In the genomic region with DNA sequence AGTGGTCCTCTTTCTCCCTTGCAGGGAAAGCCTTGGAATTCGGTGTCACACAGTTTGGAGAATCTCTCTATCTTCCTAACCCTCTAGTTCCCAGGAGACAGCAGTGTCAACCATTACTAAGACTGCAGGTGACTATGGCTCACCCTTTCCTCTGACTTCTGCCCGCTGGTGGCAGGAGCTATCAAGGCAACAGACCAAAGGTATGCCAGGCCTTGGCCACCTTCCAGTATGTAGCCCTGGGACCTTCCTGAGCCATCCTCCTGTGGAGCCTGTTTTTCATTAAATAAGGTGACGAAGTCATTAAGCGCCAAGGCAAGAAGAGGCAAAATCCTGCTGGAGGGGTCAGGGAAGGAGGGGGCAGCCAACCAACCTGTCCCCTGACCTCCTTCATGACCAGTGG, we compare ENCODE assay signal across 16 mouse cellular contexts. TPM values are rescaled to one million over a fixed set of nuclear protein-coding genes. Genes with fewer than 3 reads are reported as not detected.
DNase-seq lines count a peak whose midpoint lies in the region; ATAC-seq and TF ChIP-seq lines count a peak whose summit lies in the region.
"Had no signal": no experiment of that assay in that cellular context is flagged by ENCODE, and none has a peak within 500 bp of the region (broad histone marks: within the 10 kb centered on the region; RNA-seq: fewer than 3 reads in every experiment).

No protein-coding gene starts in this region.

- no peaks in the 10 kb centered on the region for H3K9me3 ChIP-seq in midbrain, embryonic 10.5 days (replicated peaks)
- H3K9me3 ChIP-seq in midbrain, postnatal 0 days (ENCODE audit: low read length) = no peaks in the 10 kb centered on the region
- H3K9me3 ChIP-seq in hindbrain, embryonic 14.5 days (ENCODE audit: control insufficient read depth, low read length) = no peaks in the 10 kb centered on the region
- no peaks in the 10 kb centered on the region for H3K9me3 ChIP-seq in neural tube, embryonic 15.5 days (replicated peaks)
- H3K9me3 ChIP-seq: heart, embryonic 13.5 days had no signal

- ATAC-seq in midbrain, postnatal 0 days (ENCODE audit: low FRiP score) = no peak
- ATAC-seq in hindbrain, embryonic 14.5 days (ENCODE audit: low FRiP score) = no peak
- no peak for ATAC-seq in neural tube, embryonic 15.5 days (ENCODE audit: low FRiP score)

- TF ChIP-seq CTCF in midbrain, postnatal 0 days (IDR thresholded peaks at IDR 0.05) = no peak

- WGBS in midbrain, embryonic 10.5 days = 79% methylated on average over 4 of the region's 4 CpGs
- WGBS in midbrain, postnatal 0 days = 73% methylated on average over 4 of the region's 4 CpGs
- 69% methylated on average over 4 of the region's 4 CpGs for WGBS in hindbrain, embryonic 14.5 days
- 72% methylated on average over 4 of the region's 4 CpGs for WGBS in neural tube, embryonic 15.5 days

- no peak overlapping the region for H3K4me2 ChIP-seq in midbrain, postnatal 0 days (ENCODE audit: low read depth, low read length, poor library complexity, severe bottlenecking)
- peak overlapping the region; percentile 72; the same call in 1 of the 2 replicates for H3K4me2 ChIP-seq in hindbrain, embryonic 14.5 days (replicated peaks)
- peak overlapping the region; percentile 77 for H3K4me2 ChIP-seq in neural tube, embryonic 15.5 days
- H3K4me2 ChIP-seq: heart, embryonic 13.5 days had no signal

- H3K27me3 ChIP-seq in midbrain, embryonic 10.5 days (ENCODE audit: low read depth, poor library complexity, severe bottlenecking) = no peaks in the 10 kb centered on the region
- H3K27me3 ChIP-seq in midbrain, postnatal 0 days (ENCODE audit: insufficient read depth, low read length) = no peaks in the 10 kb centered on the region
- no peaks in the 10 kb centered on the region for H3K27me3 ChIP-seq in hindbrain, embryonic 14.5 days (ENCODE audit: control insufficient read depth, insufficient read depth, low read length)
- H3K27me3 ChIP-seq in neural tube, embryonic 15.5 days (replicated peaks) = no peaks in the 10 kb centered on the region

- H3K4me3 ChIP-seq in midbrain, embryonic 10.5 days = peak overlapping the region; percentile 97
- no peak overlapping the region for H3K4me3 ChIP-seq in midbrain, postnatal 0 days (ENCODE audit: low read depth, low read length)
- H3K4me3 ChIP-seq in hindbrain, embryonic 14.5 days (replicated peaks; ENCODE audit: low read length) = no peak overlapping the region
- no peak overlapping the region for H3K4me3 ChIP-seq in neural tube, embryonic 15.5 days (replicated peaks)
- H3K4me3 ChIP-seq: heart, embryonic 13.5 days had no signal

- DNase-seq in midbrain, embryonic 10.5 days (ENCODE audit: low spot score) = no peak
- no peak for DNase-seq in midbrain, postnatal 0 days (ENCODE audit: low spot score)
- no peak for DNase-seq in hindbrain, embryonic 14.5 days (ENCODE audit: low spot score)
- DNase-seq in kidney, postnatal 10 days = peak; percentile 75
- DNase-seq in frontal cortex, postnatal 10 days (ENCODE audit: low spot score in 2 of 2) = no peak
- no peak for DNase-seq in left cerebral cortex, adult 8-10 months (ENCODE audit: low spot score in 2 of 2)
- DNase-seq: adrenal gland, postnatal 25 days; gastrocnemius, postnatal 10 days; layer of hippocampus, postnatal 36 days; lung, postnatal 4 days; right cerebral cortex, postnatal 25 days; thymus, postnatal 25 days had no signal

- H3K4me1 ChIP-seq in midbrain, embryonic 10.5 days = peaks cover 96% of the 10 kb centered on the region
- peaks cover 15% of the 10 kb centered on the region; the same call in 1 of the 2 replicates for H3K4me1 ChIP-seq in midbrain, postnatal 0 days (ENCODE audit: insufficient read depth, low read length)
- H3K4me1 ChIP-seq in hindbrain, embryonic 14.5 days (replicated peaks; ENCODE audit: control insufficient read depth, insufficient read depth, low read length) = peaks cover 34% of the 10 kb centered on the region
- peaks cover 63% of the 10 kb centered on the region for H3K4me1 ChIP-seq in neural tube, embryonic 15.5 days

- H3K36me3 ChIP-seq in midbrain, embryonic 10.5 days = peaks cover 19% of the 10 kb centered on the region
- no peaks in the 10 kb centered on the region for H3K36me3 ChIP-seq in midbrain, postnatal 0 days (ENCODE audit: insufficient read depth, low read length)
- H3K36me3 ChIP-seq in hindbrain, embryonic 14.5 days (replicated peaks; ENCODE audit: control insufficient read depth, insufficient read depth) = no peaks in the 10 kb centered on the region
- H3K36me3 ChIP-seq in neural tube, embryonic 15.5 days = no peaks in the 10 kb centered on the region
- H3K36me3 ChIP-seq: heart, embryonic 13.5 days had no signal

- peak overlapping the region; percentile 100 for H3K27ac ChIP-seq in midbrain, embryonic 10.5 days (replicated peaks)
- no peak overlapping the region for H3K27ac ChIP-seq in midbrain, postnatal 0 days (ENCODE audit: low read depth, low read length)
- H3K27ac ChIP-seq in hindbrain, embryonic 14.5 days = no peak overlapping the region
- peak overlapping the region; percentile 87; the same call in 1 of the 2 replicates for H3K27ac ChIP-seq in neural tube, embryonic 15.5 days (replicated peaks)
- H3K27ac ChIP-seq: heart, embryonic 13.5 days; liver, embryonic 14.5 days had no signal

- no peak overlapping the region for H3K9ac ChIP-seq in midbrain, postnatal 0 days (replicated peaks; ENCODE audit: low read length, poor library complexity, severe bottlenecking)
- H3K9ac ChIP-seq in hindbrain, embryonic 14.5 days = no peak overlapping the region
- no peak overlapping the region for H3K9ac ChIP-seq in neural tube, embryonic 15.5 days (replicated peaks)
- H3K9ac ChIP-seq: heart, embryonic 13.5 days; liver, embryonic 14.5 days had no signal

RNA-seq across cellular contexts. Expression of gene Fignl2, which starts 3.2 kb away (rescaled TPM):
- polyA plus RNA-seq in midbrain, embryonic 10.5 days (2016; fragmentation: Nextera tagmentation; extraction: Ambion mirVana) = 0.88 and 1.7 TPM in 2 replicates
- 1.0 and 3.4 TPM in 2 replicates for total RNA-seq in midbrain, postnatal 0 days (2014; rRNA removed)
- polyA plus RNA-seq in midbrain, postnatal 0 days (2015; fragmentation: Nextera tagmentation; extraction: Ambion mirVana) = 0.04 and 0.05 TPM in 2 replicates
- 0.16 and 0.17 TPM in 2 replicates for polyA plus RNA-seq in hindbrain, embryonic 14.5 days (2014; fragmentation: Nextera tagmentation; extraction: Ambion mirVana)
- 0.20 and 0.22 TPM in 2 replicates for polyA plus RNA-seq in neural tube, embryonic 15.5 days (2015; fragmentation: Nextera tagmentation; extraction: Ambion mirVana)
- total RNA-seq in left cerebral cortex, adult 8-10 months (2022) = 1 to 10 TPM; 1.5 to 1.8 (median 1.6) TPM

RNA-seq across cellular contexts. Expression of gene Gm47841, which starts 28.0 kb away (rescaled TPM):
- not detected in 2 replicates for polyA plus RNA-seq in midbrain, embryonic 10.5 days (2016; fragmentation: Nextera tagmentation; extraction: Ambion mirVana)
- not detected in 2 replicates for total RNA-seq in midbrain, postnatal 0 days (2014; rRNA removed)
- polyA plus RNA-seq in midbrain, postnatal 0 days (2015; fragmentation: Nextera tagmentation; extraction: Ambion mirVana) = not detected in 2 replicates
- polyA plus RNA-seq in hindbrain, embryonic 14.5 days (2014; fragmentation: Nextera tagmentation; extraction: Ambion mirVana) = not detected in 2 replicates
- 0.14 TPM in 1 of 2 replicates, not detected in the other for polyA plus RNA-seq in neural tube, embryonic 15.5 days (2015; fragmentation: Nextera tagmentation; extraction: Ambion mirVana)
- total RNA-seq in left cerebral cortex, adult 8-10 months (2022) = not detected
- total RNA-seq: adrenal gland, postnatal 25 days; gastrocnemius, postnatal 10 days; layer of hippocampus, postnatal 36 days had no signal
- polyA plus RNA-seq: forebrain, embryonic 11.5 days; heart, embryonic 13.5 days; liver, embryonic 14.5 days had no signal

RNA-seq across cellular contexts. Expression of gene Ankrd33, which starts 40.4 kb away (rescaled TPM):
- not detected in 2 replicates for polyA plus RNA-seq in midbrain, embryonic 10.5 days (2016; fragmentation: Nextera tagmentation; extraction: Ambion mirVana)
- total RNA-seq in midbrain, postnatal 0 days (2014; rRNA removed) = not detected in 2 replicates
- polyA plus RNA-seq in midbrain, postnatal 0 days (2015; fragmentation: Nextera tagmentation; extraction: Ambion mirVana) = not detected in 2 replicates
- polyA plus RNA-seq in hindbrain, embryonic 14.5 days (2014; fragmentation: Nextera tagmentation; extraction: Ambion mirVana) = not detected in 2 replicates
- polyA plus RNA-seq in neural tube, embryonic 15.5 days (2015; fragmentation: Nextera tagmentation; extraction: Ambion mirVana) = not detected in 2 replicates
- under 1 TPM in 1 of 4 experiments, not detected in 3; 0.34 TPM for total RNA-seq in left cerebral cortex, adult 8-10 months (2022)
- total RNA-seq: gastrocnemius, postnatal 10 days; layer of hippocampus, postnatal 36 days had no signal
- polyA plus RNA-seq: forebrain, embryonic 11.5 days; heart, embryonic 13.5 days; liver, embryonic 14.5 days had no signal

RNA-seq across cellular contexts. Expression of gene Acvrl1, which starts 53.2 kb away (rescaled TPM):
- polyA plus RNA-seq in midbrain, embryonic 10.5 days (2016; fragmentation: Nextera tagmentation; extraction: Ambion mirVana) = 8.9 and 10.7 TPM in 2 replicates
- 8.4 and 11.2 TPM in 2 replicates for total RNA-seq in midbrain, postnatal 0 days (2014; rRNA removed)
- 6.1 and 6.7 TPM in 2 replicates for polyA plus RNA-seq in midbrain, postnatal 0 days (2015; fragmentation: Nextera tagmentation; extraction: Ambion mirVana)
- polyA plus RNA-seq in hindbrain, embryonic 14.5 days (2014; fragmentation: Nextera tagmentation; extraction: Ambion mirVana) = 5.7 and 6.2 TPM in 2 replicates
- polyA plus RNA-seq in neural tube, embryonic 15.5 days (2015; fragmentation: Nextera tagmentation; extraction: Ambion mirVana) = 9.5 and 12.6 TPM in 2 replicates
- 10 to 100 TPM; 18.9 to 25.1 (median 19.3) TPM for total RNA-seq in left cerebral cortex, adult 8-10 months (2022)

Comparison
In these comparisons a context has a peak if more than half of its experiments do, and no peak if none do; other contexts are left out.
1. H3K27ac ChIP-seq: peak in midbrain, embryonic 10.5 days (single experiment) and neural tube, embryonic 15.5 days (single experiment); none in midbrain, postnatal 0 days (single experiment) and hindbrain, embryonic 14.5 days (single experiment).